Mouse (Mus musculus) heart, adult 2 months (tissue): Measurements from ENCODE around the gene Pacs1.
"Not testable (repeated sequence)": the region's sequence is repeated elsewhere in the genome, so short reads cannot be mapped to it uniquely, and the experiment has no call there.

Experiments used
- EP300 ChIP-seq: fragments of 200-500 bp; IDR thresholded peaks from 2 replicates; pipeline ENCODE4 v1.6.1; 2011; ENCODE audit warnings: low read depth, low read length, control low read depth; ENCODE audit not compliant: insufficient read depth
- POLR2A ChIP-seq: fragments of 200-500 bp; IDR thresholded peaks from 2 replicates; pipeline ENCODE4 v1.6.1; 2011; ENCODE audit warnings: mild to moderate bottlenecking, low read depth, low read length, control low read depth; ENCODE audit not compliant: insufficient read depth

- TF ChIP-seq EP300, POLR2A: not testable (repeated sequence)
Observed at GRCm38 (mm10) chr19:5236981-5237380, 35.9 kb downstream of the Pacs1 start.
